Mouse (Mus musculus) thymus, adult 2 months (tissue): ENCODE results near the gene Rnase10.

ENCODE experiments used
- CTCF ChIP-seq: fragments of 200-500 bp; IDR thresholded peaks from 2 replicates; pipeline ENCODE4 v1.5.1; 2012; ENCODE audit warnings: mild to moderate bottlenecking, control low read depth, low read length, moderate library complexity, borderline replicate concordance; ENCODE audit not compliant: control insufficient read depth, poor library complexity, insufficient read depth; ENCODE audit errors: extremely low read depth
- POLR2A ChIP-seq: fragments of 200-500 bp; IDR thresholded peaks from 2 replicates; pipeline ENCODE4 v1.6.1; 2012; ENCODE audit warnings: mild to moderate bottlenecking, low read length, control low read depth, moderate library complexity; ENCODE audit not compliant: control insufficient read depth, poor library complexity, insufficient read depth; ENCODE audit errors: extremely low read depth

DNA sequence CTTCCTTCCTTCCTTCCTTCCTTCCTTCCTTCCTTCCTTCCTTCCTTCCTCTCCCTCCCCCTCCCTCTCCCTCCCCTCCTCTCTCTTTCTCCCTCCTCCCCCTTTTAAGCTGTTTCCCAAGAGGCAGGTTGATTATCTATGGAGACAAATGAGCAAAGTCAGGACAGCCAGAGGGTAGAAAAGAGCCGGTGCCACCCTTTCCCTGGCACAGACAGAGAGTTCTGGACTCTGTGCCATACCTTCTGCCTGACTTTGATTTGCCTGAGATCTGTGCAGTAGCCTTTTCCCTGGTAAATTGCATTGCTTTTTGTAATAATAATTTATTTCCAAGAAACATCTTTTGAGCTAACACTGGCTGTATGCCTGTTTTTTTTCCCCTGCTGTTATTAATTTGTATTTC is 38.5 kb upstream of the Rnase10 start:
- no peak for TF ChIP-seq POLR2A
- TF ChIP-seq CTCF: no peak
